Mouse (Mus musculus) bone marrow, adult 2 months (tissue): Measurements from ENCODE around the gene Rrp36.

ENCODE experiments used
- CTCF ChIP-seq: fragments of 200-500 bp; IDR thresholded peaks from 2 replicates; pipeline ENCODE4 v1.5.1; 2011; ENCODE audit warnings: low read length, control low read depth; ENCODE audit not compliant: control insufficient read depth, insufficient read depth
- POLR2A ChIP-seq: fragments of 200-500 bp; IDR thresholded peaks from 2 replicates; pipeline ENCODE4 v1.6.1; 2011; ENCODE audit warnings: low read depth, mild to moderate bottlenecking, control low read depth, low read length, borderline replicate concordance; ENCODE audit not compliant: control insufficient read depth

- TF ChIP-seq CTCF = no peak
- no peak for TF ChIP-seq POLR2A
Observed at GRCm38 (mm10) chr17:46702100-46702499, 27.9 kb upstream of the Rrp36 start.
